Mouse (Mus musculus) urinary bladder, adult 2 months (tissue): Measurements from ENCODE around the gene Gm28053. TPM values are rescaled to one million over a fixed set of nuclear protein-coding genes. Genes with fewer than 3 reads are reported as not detected.

Source experiments
- DNase-seq: peaks from one replicate; pipeline ENCODE4 v3.0.0; 2022; ENCODE audit warnings: low spot score
- polyA plus RNA-seq: library from polyadenylated mRNA; depleted of rRNA; stranded (reverse); fragments of >200 nt; gene quantifications from 2 replicates; pipeline ENCODE4 v1.2.3, GENCODE M21; 2012

The Gm28053 gene
- polyA plus RNA-seq, 1 experiment: 1.3 TPM

GRCm38 (mm10) chr6:48692962-48693361 is 25.4 kb upstream of the Gm28053 start:
- DNase-seq: no peak

- DNase-seq: no peak
These were observed 21.4 kb upstream of the Gm28053 start for GRCm38 (mm10) chr6:48696830-48697554.

GRCm38 (mm10) chr6:48697555-48697930 is 20.9 kb upstream of the Gm28053 start:
- DNase-seq: no peak

GRCm38 (mm10) chr6:48698066-48698856 is 20.1 kb upstream of the Gm28053 start:
- DNase-seq: no peak

GRCm38 (mm10) chr6:48698888-48699287 is 19.5 kb upstream of the Gm28053 start:
- no peak for DNase-seq

- no peak for DNase-seq
These were observed 17.9 kb upstream of the Gm28053 start for GRCm38 (mm10) chr6:48700251-48701075.

- no peak for DNase-seq
These were observed 16.3 kb upstream of the Gm28053 start for GRCm38 (mm10) chr6:48702146-48702545.

- DNase-seq: no peak
These were observed 15.8 kb upstream of the Gm28053 start for GRCm38 (mm10) chr6:48702601-48703000.

GRCm38 (mm10) chr6:48704146-48704545 is 14.3 kb upstream of the Gm28053 start:
- DNase-seq: no peak

GRCm38 (mm10) chr6:48706130-48706529 is 12.3 kb upstream of the Gm28053 start:
- DNase-seq: no peak

GRCm38 (mm10) chr6:48720326-48720725 is 1.9 kb downstream of the Gm28053 start:
- no peak for DNase-seq

- DNase-seq: no peak
These were observed 5.1 kb downstream of the Gm28053 start for GRCm38 (mm10) chr6:48723468-48723867.

GRCm38 (mm10) chr6:48725476-48725875 is 7.1 kb downstream of the Gm28053 start:
- no peak for DNase-seq

- no peak for DNase-seq
These were observed 9.4 kb downstream of the Gm28053 start for GRCm38 (mm10) chr6:48727761-48728160.

GRCm38 (mm10) chr6:48732864-48733304 is 14.5 kb downstream of the Gm28053 start:
- DNase-seq: no peak

GRCm38 (mm10) chr6:48733660-48734059 is 15.3 kb downstream of the Gm28053 start:
- no peak for DNase-seq

- no peak for DNase-seq
These were observed 18.6 kb downstream of the Gm28053 start for GRCm38 (mm10) chr6:48737053-48737452.

- no peak for DNase-seq
These were observed 19.3 kb downstream of the Gm28053 start for GRCm38 (mm10) chr6:48737688-48738087.

GRCm38 (mm10) chr6:48738961-48739779 is 20.8 kb downstream of the Gm28053 start, which contains the start of gene Gimap1:
Gene Gimap1, plus strand, starts transcription at chr6:48739054.
- DNase-seq: no peak

GRCm38 (mm10) chr6:48739780-48740055 is 21.3 kb downstream of the Gm28053 start:
- DNase-seq: no peak

- no peak for DNase-seq
These were observed 22.2 kb downstream of the Gm28053 start for GRCm38 (mm10) chr6:48740501-48741169.
